Mouse (Mus musculus): ENCODE measurements around the gene Tulp3. TPM values are rescaled to one million over a fixed set of nuclear protein-coding genes. Genes with fewer than 3 reads are reported as not detected.
A peak's percentile ranks its signal among the peaks of the same experiment; 100 is the strongest.

Gene Tulp3
- total and polyA plus RNA-seq, 3 experiments, result 5.4 to 10.2 (median 6.4) TPM

DNA sequence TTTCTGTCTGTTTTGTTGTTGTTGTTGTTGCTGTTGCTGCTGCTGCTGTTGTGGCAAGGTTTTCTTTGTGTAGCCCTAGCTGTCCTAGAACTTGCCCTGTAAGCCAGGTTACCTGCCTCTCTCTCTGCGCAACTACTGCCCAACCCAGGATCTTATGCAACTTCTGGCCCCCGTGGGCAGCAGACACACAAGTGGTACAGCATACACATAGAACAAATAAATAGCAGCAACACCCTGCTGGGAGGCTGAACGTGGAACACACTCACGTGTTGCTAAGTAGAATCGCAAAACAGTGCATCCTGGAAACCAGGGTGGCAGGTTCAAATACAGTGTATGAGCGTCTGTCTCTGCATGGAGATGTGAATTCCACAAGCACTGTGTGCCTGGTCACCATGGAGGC, 67.0 kb downstream of the Tulp3 start:
- Histone ChIP-seq H3K36me3 (ENCODE audit: control insufficient read depth, insufficient read depth, low read length) (no peaks in the 10 kb centered on the region), H3K27me3 (ENCODE audit: control insufficient read depth, insufficient read depth, low read length) (no peaks in the 10 kb centered on the region), H3K79me2 (replicated peaks; ENCODE audit: control insufficient read depth, insufficient read depth, low read length) (no peaks in the 10 kb centered on the region), H3K4me3 (no peak overlapping the region), H3K27ac (no peak overlapping the region), H3K9ac (ENCODE audit: low read depth, low read length) (no peak overlapping the region), H3K4me1 (ENCODE audit: control insufficient read depth, insufficient read depth, low read length) (peaks cover 6% of the 10 kb centered on the region)
- TF ChIP-seq POLR2A (IDR thresholded peaks at IDR 0.05; ENCODE audit: insufficient read depth, low read depth, low read length) (no peak), EP300 (IDR thresholded peaks at IDR 0.05; ENCODE audit: insufficient read depth, low read depth, low read length) (no peak), CTCF (IDR thresholded peaks at IDR 0.05) (no peak)
- 88% methylated on average over 6 of the region's 6 CpGs for WGBS
- DNase-seq, result no peak
- intact Hi-C loops (cut with DNase I), result no loop called here

DNA sequence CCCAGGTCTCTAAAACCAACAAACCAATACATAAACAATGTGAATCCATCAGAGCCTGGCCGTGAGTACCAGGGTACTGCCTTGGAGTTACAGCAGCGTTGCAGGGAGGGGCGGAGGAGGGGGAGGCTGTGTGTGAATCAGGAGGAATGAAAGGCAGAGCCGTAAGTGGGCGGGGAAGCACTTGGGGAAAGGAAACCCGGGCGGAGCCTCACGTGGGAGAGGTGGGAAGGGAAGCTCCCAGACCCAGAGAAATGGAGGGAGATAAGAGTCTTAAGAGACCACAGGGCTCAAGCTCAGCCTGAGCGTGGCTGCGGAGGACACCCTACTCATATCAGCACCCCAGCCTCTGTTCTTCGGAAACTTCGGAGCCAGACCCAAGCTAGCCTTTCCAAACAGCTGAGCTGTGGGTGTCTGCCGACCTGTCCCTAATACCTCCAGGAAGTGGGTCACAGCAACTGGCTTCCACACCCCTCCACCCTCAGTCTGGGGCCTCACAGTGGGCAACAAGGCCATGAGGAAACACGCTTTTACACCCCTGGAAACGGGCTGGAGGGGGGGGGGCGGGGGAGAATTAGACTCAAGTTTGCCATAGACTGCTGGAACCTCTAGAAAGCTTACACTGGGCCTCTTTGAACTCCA, 69.7 kb downstream of the Tulp3 start:
- Histone ChIP-seq H3K9ac (ENCODE audit: low read depth, low read length) (peak overlapping the region; percentile 14; the same call in 1 of the 2 replicates), H3K27ac (peak overlapping the region; percentile 31; the same call in 1 of the 2 replicates), H3K36me3 (ENCODE audit: control insufficient read depth, insufficient read depth, low read length) (no peaks in the 10 kb centered on the region), H3K4me1 (ENCODE audit: control insufficient read depth, insufficient read depth, low read length) (peaks cover 8% of the 10 kb centered on the region), H3K4me3 (peak overlapping the region; percentile 28; the same call in 1 of the 2 replicates), H3K27me3 (ENCODE audit: control insufficient read depth, insufficient read depth, low read length) (no peaks in the 10 kb centered on the region), H3K79me2 (replicated peaks; ENCODE audit: control insufficient read depth, insufficient read depth, low read length) (no peaks in the 10 kb centered on the region)
- intact Hi-C loops (cut with DNase I), result no loop called here
- TF ChIP-seq EP300 (IDR thresholded peaks at IDR 0.05; ENCODE audit: insufficient read depth, low read depth, low read length) (no peak), POLR2A (IDR thresholded peaks at IDR 0.05; ENCODE audit: insufficient read depth, low read depth, low read length) (no peak), CTCF (IDR thresholded peaks at IDR 0.05) (no peak)
- DNase-seq, result peak; percentile 63 to 67
- WGBS, result 11% methylated on average over 16 of the region's 16 CpGs

DNA sequence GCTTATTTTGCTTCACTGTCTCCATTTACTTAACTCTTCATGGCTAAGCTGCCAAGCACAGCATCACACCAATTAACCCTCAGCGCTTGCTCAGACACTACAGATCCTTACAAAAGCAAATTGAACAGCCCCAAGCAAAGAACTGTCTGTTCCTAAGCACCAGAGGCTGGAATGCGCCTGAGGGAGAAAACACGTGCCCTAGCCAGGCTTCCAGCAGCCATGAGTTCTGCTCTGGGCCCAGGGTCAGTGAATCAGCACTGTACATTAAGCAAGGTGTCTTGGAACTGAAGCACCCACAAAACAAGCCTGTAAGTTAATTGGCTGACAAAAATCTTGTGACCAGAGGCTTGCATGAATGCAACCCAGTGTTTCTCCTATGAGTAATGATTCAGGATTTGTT, 73.5 kb downstream of the Tulp3 start:
- WGBS, result 72% methylated on average over 3 of the region's 3 CpGs
- peaks cover 20% of the 10 kb centered on the region for H3K4me1 ChIP-seq (ENCODE audit: control insufficient read depth, insufficient read depth, low read length)
- H3K79me2 ChIP-seq (replicated peaks; ENCODE audit: control insufficient read depth, insufficient read depth, low read length), result no peaks in the 10 kb centered on the region
- H3K27ac ChIP-seq, result no peak overlapping the region
- H3K36me3 ChIP-seq (ENCODE audit: control insufficient read depth, insufficient read depth, low read length), result no peaks in the 10 kb centered on the region
- H3K9ac ChIP-seq (ENCODE audit: low read depth, low read length), result no peak overlapping the region
- intact Hi-C loops (cut with DNase I), result no loop called here
- no peaks in the 10 kb centered on the region for H3K27me3 ChIP-seq (ENCODE audit: control insufficient read depth, insufficient read depth, low read length)
- no peak for DNase-seq
- no peak overlapping the region for H3K4me3 ChIP-seq
- TF ChIP-seq EP300 (IDR thresholded peaks at IDR 0.05; ENCODE audit: insufficient read depth, low read depth, low read length) (no peak), POLR2A (IDR thresholded peaks at IDR 0.05; ENCODE audit: insufficient read depth, low read depth, low read length) (no peak), CTCF (IDR thresholded peaks at IDR 0.05) (no peak)

DNA sequence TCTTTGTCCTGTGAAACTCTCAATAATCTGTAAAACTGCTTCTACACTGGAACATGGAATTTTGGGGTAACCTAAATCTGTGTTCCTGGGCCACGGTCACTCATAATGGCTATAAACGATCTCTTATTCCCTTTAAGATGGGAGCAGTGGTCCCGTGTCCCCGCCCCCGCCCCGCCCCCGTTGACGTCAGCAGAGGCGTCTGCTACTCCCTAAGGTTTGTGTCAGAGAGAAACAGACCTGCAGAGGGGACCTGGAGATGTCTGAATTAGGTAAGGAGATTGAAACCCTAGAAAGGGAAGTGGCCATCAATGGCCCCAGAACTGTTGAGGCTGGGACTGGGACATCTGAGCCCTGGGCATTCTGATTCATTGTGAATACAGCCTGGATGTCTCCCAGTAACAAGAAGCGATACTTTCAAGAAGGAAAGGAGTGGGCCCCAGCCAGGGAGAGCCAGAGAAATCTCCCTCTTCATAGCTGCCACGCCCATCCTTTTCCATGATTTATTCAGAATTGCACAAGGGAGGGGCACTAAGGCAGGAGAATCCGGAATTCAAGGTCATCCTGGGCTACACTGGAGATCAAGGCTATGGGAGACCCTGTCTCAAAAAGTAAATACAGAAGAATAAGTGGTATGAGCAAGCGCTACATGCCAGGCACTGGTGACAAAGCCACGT, 75.0 kb downstream of the Tulp3 start:
- H3K27ac ChIP-seq, result no peak overlapping the region

DNA sequence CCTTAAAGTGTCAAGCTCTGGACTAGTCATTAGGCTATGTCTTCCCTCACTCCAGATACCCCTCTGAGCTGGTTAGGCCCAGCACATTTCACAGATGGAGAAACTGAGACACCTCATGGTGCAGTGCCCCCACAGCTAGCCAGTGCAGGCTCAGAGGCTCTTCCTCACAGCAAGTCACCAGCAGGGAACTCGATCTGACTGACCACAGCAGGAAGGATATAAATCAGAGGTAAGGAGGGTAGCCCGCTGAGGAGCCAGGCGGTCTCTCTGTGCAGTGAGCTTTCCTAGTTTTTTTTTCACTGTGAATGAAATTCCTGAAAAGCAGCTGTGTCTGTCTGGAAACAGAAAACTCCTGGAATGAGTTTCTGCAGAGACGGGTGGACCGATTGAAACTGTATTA, 76.0 kb downstream of the Tulp3 start:
- DNase-seq, result no peak
- Histone ChIP-seq H3K27me3 (ENCODE audit: control insufficient read depth, insufficient read depth, low read length) (no peaks in the 10 kb centered on the region), H3K4me3 (no peak overlapping the region), H3K79me2 (replicated peaks; ENCODE audit: control insufficient read depth, insufficient read depth, low read length) (no peaks in the 10 kb centered on the region), H3K4me1 (ENCODE audit: control insufficient read depth, insufficient read depth, low read length) (peaks cover 18% of the 10 kb centered on the region), H3K9ac (ENCODE audit: low read depth, low read length) (no peak overlapping the region), H3K36me3 (ENCODE audit: control insufficient read depth, insufficient read depth, low read length) (no peaks in the 10 kb centered on the region), H3K27ac (no peak overlapping the region)
- WGBS, result 37% methylated on average over 5 of the region's 5 CpGs
- no peak for TF ChIP-seq CTCF (IDR thresholded peaks at IDR 0.05)
- TF ChIP-seq EP300 (IDR thresholded peaks at IDR 0.05; ENCODE audit: insufficient read depth, low read depth, low read length), result no peak
- TF ChIP-seq POLR2A (IDR thresholded peaks at IDR 0.05; ENCODE audit: insufficient read depth, low read depth, low read length), result no peak
- intact Hi-C loops (cut with DNase I), result loop anchor here (2.0 kb wide), 1 partner anchor 21 kb away; the partner anchor contains the start of gene Tead4

More for the DNA sequence above, 75.0 kb downstream of the Tulp3 start:
- TF ChIP-seq POLR2A (IDR thresholded peaks at IDR 0.05; ENCODE audit: insufficient read depth, low read depth, low read length) (no peak), CTCF (IDR thresholded peaks at IDR 0.05) (no peak), EP300 (IDR thresholded peaks at IDR 0.05; ENCODE audit: insufficient read depth, low read depth, low read length) (no peak)
- Histone ChIP-seq H3K27me3 (ENCODE audit: control insufficient read depth, insufficient read depth, low read length) (no peaks in the 10 kb centered on the region), H3K4me3 (no peak overlapping the region), H3K36me3 (ENCODE audit: control insufficient read depth, insufficient read depth, low read length) (no peaks in the 10 kb centered on the region), H3K9ac (ENCODE audit: low read depth, low read length) (no peak overlapping the region), H3K79me2 (replicated peaks; ENCODE audit: control insufficient read depth, insufficient read depth, low read length) (no peaks in the 10 kb centered on the region), H3K4me1 (ENCODE audit: control insufficient read depth, insufficient read depth, low read length) (peaks cover 18% of the 10 kb centered on the region)
- DNase-seq, result no peak
- intact Hi-C loops (cut with DNase I), result loop anchor here (2.0 kb wide), 1 partner anchor 20 kb away; the partner anchor contains the start of gene Tead4
- WGBS, result 44% methylated on average over 14 of the region's 14 CpGs

DNA sequence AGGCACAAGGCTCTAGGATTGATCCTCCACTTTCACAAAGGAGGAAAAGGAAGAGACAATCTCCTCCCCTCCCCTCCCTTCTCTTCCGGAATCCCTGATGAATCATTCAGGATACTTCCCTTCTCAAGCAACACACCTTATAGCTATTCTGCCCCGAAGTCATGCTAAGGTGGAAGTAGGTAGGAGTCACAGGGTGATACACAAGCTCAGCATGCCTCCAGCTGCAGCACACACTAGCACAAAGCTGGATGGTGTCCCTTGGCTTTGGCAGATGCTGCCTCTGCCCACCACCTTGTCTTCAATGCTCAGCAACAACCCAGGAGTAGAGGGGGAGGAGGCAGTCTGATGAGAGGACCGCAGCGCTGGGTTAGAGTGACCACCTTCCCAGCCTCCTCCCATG, 76.6 kb downstream of the Tulp3 start:
- intact Hi-C loops (cut with DNase I), result no loop called here
- no peak for TF ChIP-seq POLR2A (IDR thresholded peaks at IDR 0.05; ENCODE audit: insufficient read depth, low read depth, low read length)
- no peak for TF ChIP-seq EP300 (IDR thresholded peaks at IDR 0.05; ENCODE audit: insufficient read depth, low read depth, low read length)
- TF ChIP-seq CTCF (IDR thresholded peaks at IDR 0.05), result no peak
- H3K9ac ChIP-seq (ENCODE audit: low read depth, low read length), result no peak overlapping the region
- no peak overlapping the region for H3K4me3 ChIP-seq
- H3K36me3 ChIP-seq (ENCODE audit: control insufficient read depth, insufficient read depth, low read length), result no peaks in the 10 kb centered on the region
- H3K27me3 ChIP-seq (ENCODE audit: control insufficient read depth, insufficient read depth, low read length), result no peaks in the 10 kb centered on the region
- DNase-seq, result no peak
- no peak overlapping the region for H3K27ac ChIP-seq
- WGBS, result 62% methylated on average over 4 of the region's 4 CpGs
- peaks cover 18% of the 10 kb centered on the region for H3K4me1 ChIP-seq (ENCODE audit: control insufficient read depth, insufficient read depth, low read length)
- H3K79me2 ChIP-seq (replicated peaks; ENCODE audit: control insufficient read depth, insufficient read depth, low read length), result no peaks in the 10 kb centered on the region
